Mouse (Mus musculus): ENCODE data around the gene Gm5141. TPM values are rescaled to one million over a fixed set of nuclear protein-coding genes. Genes with fewer than 3 reads are reported as not detected.
"Not testable (repeated sequence)": the region's sequence is repeated elsewhere in the genome, so short reads cannot be mapped to it uniquely, and the experiment has no call there.

Gene Gm5141
- 9.0 and 10.6 TPM in 2 replicates for polyA plus RNA-seq (2016; fragmentation: Nextera tagmentation; extraction: Ambion mirVana)

DNA sequence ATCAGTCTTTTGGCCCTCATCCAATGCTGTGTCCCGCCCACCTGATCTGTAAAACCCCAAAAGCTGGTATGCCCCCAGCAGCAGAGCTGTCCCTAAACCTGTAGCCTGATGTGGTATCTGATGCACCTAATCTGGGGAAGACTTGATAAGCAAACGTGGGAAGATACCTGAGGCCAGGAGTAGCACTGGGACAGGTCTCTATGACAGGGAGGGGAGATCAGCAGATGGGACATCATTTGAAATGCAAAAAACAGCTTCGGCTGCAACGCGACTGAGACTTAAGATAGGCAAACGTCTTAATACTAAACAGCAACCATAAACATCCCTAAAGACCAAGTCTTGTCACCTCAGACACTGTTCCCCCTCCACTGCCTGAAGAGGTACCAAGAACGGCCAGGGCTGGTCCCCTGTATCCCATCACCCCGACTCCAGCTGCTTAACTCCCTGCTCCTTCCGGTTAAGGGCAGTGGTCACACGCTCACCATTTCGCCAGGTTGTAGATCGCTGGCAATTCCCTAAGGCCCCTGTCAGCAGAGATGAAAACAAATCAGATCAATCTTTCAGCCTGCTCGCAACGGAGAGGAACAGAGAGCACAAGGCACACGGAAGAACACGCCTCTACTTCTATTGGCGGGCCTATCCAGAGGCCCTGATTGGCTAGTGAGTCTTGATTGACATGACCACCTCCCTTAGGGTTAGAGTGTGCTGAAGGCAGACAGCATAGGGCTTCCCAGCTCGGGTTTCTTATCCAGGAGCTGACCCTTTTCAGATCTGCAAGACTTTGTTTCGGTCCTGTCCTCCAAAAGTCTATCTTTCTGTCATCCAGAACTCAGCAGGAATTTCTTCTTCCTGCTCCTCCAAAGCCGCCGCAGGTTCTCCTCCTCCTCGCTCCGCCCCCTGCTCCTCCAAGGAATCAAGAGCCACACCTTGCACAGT, at the start of gene Gm5141:
Gene Gm5141 (minus strand): TSS at position 610 of the 936 bp plus-strand sequence.
- Histone ChIP-seq H3K36me3 (replicated peaks) (peaks cover 27% of the 10 kb centered on the region), H3K9me3 (peaks cover 17% of the 10 kb centered on the region; the same call in 1 of the 2 replicates), H3K27ac (replicated peaks) (peak within 1 kb of the TSS; percentile 76), H3K4me3 (peak within 1 kb of the TSS; percentile 65)
- peak; percentile 51 for DNase-seq (ENCODE audit: low spot score)
- H3K4me1 ChIP-seq; H3K27me3 ChIP-seq (replicated peaks; ENCODE audit: low read depth, poor library complexity, severe bottlenecking): not testable (repeated sequence)
- WGBS = 4% methylated on average over 23 of the region's 23 CpGs

DNA sequence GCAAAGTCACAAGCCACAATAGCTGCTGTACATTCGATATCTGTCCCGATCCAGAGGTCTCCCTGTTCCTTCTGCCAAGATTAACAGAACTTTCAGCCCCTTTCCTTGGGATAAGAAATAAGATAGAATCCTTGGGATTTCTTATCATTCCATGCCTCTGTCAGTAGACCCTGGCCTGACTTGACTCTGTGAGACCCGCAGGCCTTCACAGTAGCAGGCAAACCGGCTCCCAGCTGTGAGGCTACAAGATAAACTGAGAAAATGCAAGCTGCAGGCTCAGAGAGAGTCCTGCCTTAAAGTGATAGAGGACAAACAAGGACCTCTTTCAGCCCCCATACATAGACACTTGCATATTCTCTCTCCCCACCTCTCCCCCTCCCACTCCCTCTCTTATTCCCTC, 47.7 kb upstream of the Gm5141 start:
- no peaks in the 10 kb centered on the region for H3K36me3 ChIP-seq (replicated peaks)
- WGBS = 35% methylated on average over 4 of the region's 4 CpGs
- no peaks in the 10 kb centered on the region for H3K9me3 ChIP-seq
- no peak for DNase-seq (ENCODE audit: low spot score)
- no peaks in the 10 kb centered on the region for H3K27me3 ChIP-seq (replicated peaks; ENCODE audit: low read depth, poor library complexity, severe bottlenecking)
- H3K27ac ChIP-seq (replicated peaks) = no peak overlapping the region
- no peak overlapping the region for H3K4me3 ChIP-seq
- no peaks in the 10 kb centered on the region for H3K4me1 ChIP-seq

DNA sequence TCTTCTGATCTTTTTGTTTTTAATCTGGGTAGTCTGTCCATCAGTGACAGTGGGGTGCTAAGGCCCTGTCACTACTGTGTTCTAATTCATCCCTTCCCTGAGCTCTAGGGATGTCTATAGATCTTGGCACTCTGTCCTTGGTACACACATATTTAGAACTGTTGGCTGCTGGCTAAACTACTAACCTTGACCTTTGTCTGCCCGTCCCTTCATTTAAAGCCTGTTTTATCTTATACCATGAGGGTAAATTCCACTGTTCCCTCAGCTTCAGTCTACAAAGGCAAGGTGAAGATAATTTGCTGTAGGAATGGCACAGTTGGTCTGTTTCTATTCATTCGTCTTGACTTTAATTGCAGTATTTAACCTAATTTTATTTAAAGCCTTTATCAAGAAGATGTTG, 46.6 kb upstream of the Gm5141 start:
- no peak for DNase-seq (ENCODE audit: low spot score)
- H3K4me3 ChIP-seq = no peak overlapping the region
- H3K36me3 ChIP-seq (replicated peaks) = no peaks in the 10 kb centered on the region
- H3K9me3 ChIP-seq = no peaks in the 10 kb centered on the region
- 80% methylated on average over 2 of the region's 2 CpGs for WGBS
- H3K4me1 ChIP-seq = no peaks in the 10 kb centered on the region
- H3K27ac ChIP-seq (replicated peaks) = no peak overlapping the region
- H3K27me3 ChIP-seq (replicated peaks; ENCODE audit: low read depth, poor library complexity, severe bottlenecking) = no peaks in the 10 kb centered on the region

DNA sequence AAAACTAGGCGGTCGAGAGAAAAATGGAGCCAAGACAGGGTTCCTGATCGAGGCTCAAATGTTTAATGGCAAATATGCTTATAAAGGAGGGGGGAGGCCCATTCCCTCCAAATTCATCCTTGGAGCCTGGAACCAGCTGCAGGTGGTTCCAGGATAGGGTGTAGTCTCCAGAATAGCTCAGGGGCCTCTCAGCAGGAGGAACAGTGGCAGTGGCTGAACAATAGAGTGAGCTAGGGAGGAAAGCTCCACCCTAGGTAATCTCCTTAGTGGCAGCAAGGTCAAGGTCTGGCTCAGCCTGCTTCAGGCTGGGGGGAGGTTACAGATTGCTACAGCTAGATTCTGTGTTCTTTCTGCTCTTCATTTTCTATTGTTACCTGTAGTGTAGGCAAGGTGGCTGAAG, 30.1 kb upstream of the Gm5141 start:
- not testable (repeated sequence) for DNase-seq (ENCODE audit: low spot score); H3K9me3 ChIP-seq; H3K27ac ChIP-seq (replicated peaks); H3K27me3 ChIP-seq (replicated peaks; ENCODE audit: low read depth, poor library complexity, severe bottlenecking); H3K4me3 ChIP-seq; H3K36me3 ChIP-seq (replicated peaks); H3K4me1 ChIP-seq
- WGBS = 92% methylated on average over 3 of the region's 3 CpGs

DNA sequence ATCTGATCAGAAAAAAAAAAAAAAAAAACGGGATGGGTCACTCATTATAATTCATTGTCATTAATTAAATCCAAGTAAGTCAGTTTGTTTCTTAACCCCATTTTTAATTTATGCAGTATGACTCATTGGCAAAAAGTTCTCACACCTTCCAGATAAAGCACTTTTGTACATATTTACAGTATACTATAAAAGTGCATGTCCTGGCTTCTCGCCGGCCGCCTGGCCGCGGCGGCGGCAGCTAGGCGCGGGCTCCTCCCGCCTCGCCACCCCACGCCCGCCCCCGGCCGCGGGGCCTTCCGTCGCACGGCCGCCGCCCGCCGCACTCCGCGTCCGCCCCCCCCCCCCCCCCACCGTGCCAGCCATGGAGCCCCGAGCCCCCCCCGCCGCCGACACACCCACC, 27.1 kb upstream of the Gm5141 start:
- Histone ChIP-seq H3K27ac (replicated peaks) (no peak overlapping the region), H3K9me3 (peaks cover 4% of the 10 kb centered on the region; the same call in 1 of the 2 replicates), H3K4me1 (no peaks in the 10 kb centered on the region), H3K27me3 (replicated peaks; ENCODE audit: low read depth, poor library complexity, severe bottlenecking) (0 out of 2 replicates have a peak, but pooled peaks cover 7% of the 10 kb centered on the region), H3K36me3 (replicated peaks) (no peaks in the 10 kb centered on the region), H3K4me3 (peak overlapping the region; percentile 51)
- WGBS = 11% methylated on average over 30 of the region's 32 CpGs
- peak; percentile 20 for DNase-seq (ENCODE audit: low spot score)

DNA sequence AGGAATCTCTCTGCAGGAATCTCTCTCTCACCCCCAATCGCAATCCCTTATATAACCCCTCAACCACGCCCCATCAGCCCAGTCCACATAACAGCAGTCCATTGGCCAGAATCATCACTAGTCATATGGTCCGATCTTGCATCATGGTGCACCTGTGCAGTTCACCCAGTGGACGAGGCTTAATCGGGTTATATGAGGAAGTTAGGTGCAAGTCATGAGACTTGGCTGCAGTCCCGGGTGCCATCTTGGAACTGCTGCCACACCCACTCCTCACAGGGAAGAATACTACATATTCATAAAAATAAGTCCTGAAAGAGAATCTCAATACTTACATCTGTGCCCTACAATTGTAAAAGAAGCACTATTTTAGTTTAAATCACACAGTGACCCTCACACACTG, 22.4 kb upstream of the Gm5141 start:
- not testable (repeated sequence) for H3K27ac ChIP-seq (replicated peaks); H3K36me3 ChIP-seq (replicated peaks); H3K9me3 ChIP-seq; DNase-seq (ENCODE audit: low spot score); H3K4me1 ChIP-seq; H3K4me3 ChIP-seq; H3K27me3 ChIP-seq (replicated peaks; ENCODE audit: low read depth, poor library complexity, severe bottlenecking)
- 90% methylated on average over 6 of the region's 6 CpGs for WGBS

DNA sequence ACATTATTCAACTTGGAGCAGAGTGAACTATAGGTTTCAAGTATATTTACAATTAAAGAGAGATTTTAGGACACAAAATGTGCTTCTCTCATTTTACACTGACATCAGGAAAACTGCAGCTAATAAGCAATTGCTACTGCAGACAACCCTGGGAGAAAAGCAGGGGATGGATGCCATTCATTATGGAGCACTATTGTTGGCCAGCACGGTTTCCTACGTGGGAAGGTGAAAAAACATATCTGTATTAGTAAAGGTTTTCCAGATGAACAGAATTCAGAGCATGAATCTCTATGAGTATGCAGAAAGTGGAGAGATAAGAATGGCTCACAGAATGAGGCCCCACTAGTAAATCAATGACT, 506 bp upstream of the Gm5141 start:
- Histone ChIP-seq H3K36me3 (replicated peaks) (peaks cover 21% of the 10 kb centered on the region), H3K4me3 (peak overlapping the region; percentile 65), H3K27ac (replicated peaks) (peak overlapping the region; percentile 72; the same call in 1 of the 2 replicates), H3K9me3 (peaks cover 15% of the 10 kb centered on the region; the same call in 1 of the 2 replicates)
- H3K27me3 ChIP-seq (replicated peaks; ENCODE audit: low read depth, poor library complexity, severe bottlenecking); H3K4me1 ChIP-seq; DNase-seq (ENCODE audit: low spot score): not testable (repeated sequence)
- 65% methylated on average over 2 of the region's 2 CpGs for WGBS

DNA sequence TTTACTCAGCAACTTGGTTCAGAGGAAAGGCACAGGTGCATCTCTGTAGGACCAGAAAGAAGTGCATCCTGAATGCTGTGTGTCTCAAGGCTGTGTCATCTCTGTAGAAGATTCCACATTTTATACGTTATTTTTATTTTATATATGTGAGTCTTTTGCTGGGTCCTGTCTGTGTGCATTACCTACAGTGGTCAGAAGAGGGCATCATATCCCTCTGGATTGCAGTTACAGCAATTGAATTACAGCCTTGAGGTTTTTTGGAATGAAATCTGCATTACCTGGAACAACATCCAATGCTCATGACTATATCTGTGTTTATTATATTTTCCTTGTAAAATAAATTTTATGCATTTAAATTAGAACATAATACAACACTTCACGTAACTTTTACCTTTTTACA, 21.8 kb downstream of the Gm5141 start:
- 72% methylated on average over 2 of the region's 2 CpGs for WGBS
- H3K4me1 ChIP-seq; H3K36me3 ChIP-seq (replicated peaks); H3K27me3 ChIP-seq (replicated peaks; ENCODE audit: low read depth, poor library complexity, severe bottlenecking); H3K4me3 ChIP-seq; H3K27ac ChIP-seq (replicated peaks); H3K9me3 ChIP-seq: not testable (repeated sequence)
- peak; percentile 15 for DNase-seq (ENCODE audit: low spot score)

DNA sequence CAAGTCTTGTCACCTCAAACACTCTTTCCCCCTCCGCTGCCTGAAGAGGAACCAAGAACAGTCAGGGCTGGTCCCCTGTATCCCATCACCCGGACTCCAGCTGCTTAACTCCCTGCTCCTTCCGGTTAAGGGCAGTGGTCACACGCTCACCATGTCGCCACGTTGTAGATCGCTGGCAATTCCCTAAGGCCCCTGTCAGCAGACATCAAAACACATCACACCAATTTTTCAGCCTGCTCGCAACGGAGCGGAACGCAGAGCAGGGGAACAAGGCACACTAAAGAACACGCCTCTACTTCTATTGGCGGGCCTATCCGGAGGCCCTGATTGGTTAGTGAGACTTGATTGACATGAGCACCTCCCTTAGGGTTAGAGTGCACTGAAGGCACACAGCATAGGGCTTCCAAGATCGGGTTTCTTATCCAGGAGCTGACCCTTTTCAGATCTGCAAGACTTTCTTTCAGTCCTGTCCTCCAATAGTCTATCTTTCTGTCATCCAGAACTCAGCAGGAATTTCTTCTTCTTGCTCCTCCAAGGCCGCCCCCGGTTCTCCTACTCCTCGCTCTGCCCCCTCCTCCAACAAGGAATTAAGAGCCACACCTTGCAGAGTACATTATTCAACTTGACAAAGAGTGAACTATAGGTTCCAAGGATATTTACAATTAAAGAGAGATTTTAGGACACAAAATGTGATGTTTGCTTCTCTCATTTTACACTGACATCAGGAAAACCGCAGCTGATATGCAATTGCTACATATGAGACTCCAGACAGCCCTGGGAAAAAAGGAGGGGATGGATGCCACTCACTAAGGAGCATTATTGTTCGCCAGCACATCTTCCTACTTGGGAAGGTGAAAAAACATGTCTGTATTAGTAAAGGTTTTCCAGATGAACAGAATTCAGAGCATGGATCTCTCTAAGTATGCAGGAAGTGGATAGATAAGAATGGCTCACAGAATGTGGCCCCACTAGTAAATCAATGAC, 24.9 kb downstream of the Gm5141 start, which contains the start of gene Platr25:
Gene Platr25 (minus strand): TSS at position 278 of the 984 bp plus-strand sequence.
- peak; percentile 81 for DNase-seq (ENCODE audit: low spot score)
- peak within 1 kb of the TSS; percentile 81 for H3K27ac ChIP-seq (replicated peaks)
- H3K9me3 ChIP-seq; H3K27me3 ChIP-seq (replicated peaks; ENCODE audit: low read depth, poor library complexity, severe bottlenecking); H3K4me1 ChIP-seq; H3K36me3 ChIP-seq (replicated peaks): not testable (repeated sequence)
- H3K4me3 ChIP-seq = peak within 1 kb of the TSS; percentile 60
- WGBS = 10% methylated on average over 20 of the region's 20 CpGs

DNA sequence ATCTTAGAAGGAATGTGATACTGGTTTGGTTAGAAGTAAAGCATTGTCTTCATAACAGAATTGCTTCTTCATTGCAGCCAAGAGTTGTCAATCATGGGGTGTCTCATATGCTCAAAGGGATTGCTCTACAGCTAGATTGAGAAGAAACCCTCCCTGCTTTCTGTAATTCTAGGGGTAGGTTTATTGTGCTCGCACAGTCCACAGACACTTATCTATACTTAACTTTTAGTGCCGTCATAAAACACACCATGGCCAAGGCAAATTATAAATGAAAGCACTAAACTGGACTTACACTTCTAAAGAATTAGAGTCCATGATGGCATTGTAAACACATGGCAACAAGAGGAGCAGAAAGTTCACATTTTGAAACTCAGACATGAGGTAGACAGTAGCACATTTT, 52.3 kb downstream of the Gm5141 start:
- Histone ChIP-seq H3K9me3 (no peaks in the 10 kb centered on the region), H3K36me3 (replicated peaks) (peaks cover 15% of the 10 kb centered on the region), H3K27ac (replicated peaks) (no peak overlapping the region), H3K4me3 (no peak overlapping the region), H3K4me1 (no peaks in the 10 kb centered on the region), H3K27me3 (replicated peaks; ENCODE audit: low read depth, poor library complexity, severe bottlenecking) (no peaks in the 10 kb centered on the region)
- WGBS = 92% methylated on average over 2 of the region's 2 CpGs
- DNase-seq (ENCODE audit: low spot score) = no peak

Measured in embryonic facial prominence, embryonic 10.5 days (tissue).